Mouse (Mus musculus): ENCODE measurements around the gene Cartpt. TPM values are rescaled to one million over a fixed set of nuclear protein-coding genes. Genes with fewer than 3 reads are reported as not detected.
"Not testable (repeated sequence)": the region's sequence is repeated elsewhere in the genome, so short reads cannot be mapped to it uniquely, and the experiment has no call there.

The Cartpt gene
- polyA plus RNA-seq, 1 experiment = not detected

GRCm38 (mm10) chr13:99857879-99858278 is 43.0 kb downstream of the Cartpt start:
- no peak for TF ChIP-seq POLR2A (IDR thresholded peaks at IDR 0.05; ENCODE audit: control insufficient read depth, low read depth, low read length)
- no peak for TF ChIP-seq CTCF (IDR thresholded peaks at IDR 0.05; ENCODE audit: control insufficient read depth, insufficient read depth, insufficient replicate concordance, low read depth, low read length)
- Histone ChIP-seq H3K4me1 (ENCODE audit: control insufficient read depth, insufficient read depth, low read length) (no peaks in the 10 kb centered on the region), H3K27me3 (ENCODE audit: control insufficient read depth, insufficient read depth, low read length) (no peaks in the 10 kb centered on the region), H3K27ac (ENCODE audit: control insufficient read depth, insufficient read depth, low read depth, low read length) (no peak overlapping the region), H3K36me3 (ENCODE audit: control insufficient read depth, insufficient read depth, low read length) (no peaks in the 10 kb centered on the region), H3K4me3 (ENCODE audit: control insufficient read depth, low read depth, low read length) (no peak overlapping the region)

- no peaks in the 10 kb centered on the region for H3K4me1 ChIP-seq (ENCODE audit: control insufficient read depth, insufficient read depth, low read length)
- TF ChIP-seq CTCF (IDR thresholded peaks at IDR 0.05; ENCODE audit: control insufficient read depth, insufficient read depth, insufficient replicate concordance, low read depth, low read length) (no peak), POLR2A (IDR thresholded peaks at IDR 0.05; ENCODE audit: control insufficient read depth, low read depth, low read length) (no peak)
- H3K27me3 ChIP-seq (ENCODE audit: control insufficient read depth, insufficient read depth, low read length) = no peaks in the 10 kb centered on the region
- no peak overlapping the region for H3K4me3 ChIP-seq (ENCODE audit: control insufficient read depth, low read depth, low read length)
- H3K27ac ChIP-seq (ENCODE audit: control insufficient read depth, insufficient read depth, low read depth, low read length) = no peak overlapping the region
- H3K36me3 ChIP-seq (ENCODE audit: control insufficient read depth, insufficient read depth, low read length) = no peaks in the 10 kb centered on the region
Measured at GRCm38 (mm10) chr13:99857336-99857735, 43.6 kb downstream of the Cartpt start.

- Histone ChIP-seq H3K27me3 (ENCODE audit: control insufficient read depth, insufficient read depth, low read length) (no peaks in the 10 kb centered on the region), H3K27ac (ENCODE audit: control insufficient read depth, insufficient read depth, low read depth, low read length) (no peak overlapping the region), H3K4me3 (ENCODE audit: control insufficient read depth, low read depth, low read length) (no peak overlapping the region), H3K4me1 (ENCODE audit: control insufficient read depth, insufficient read depth, low read length) (no peaks in the 10 kb centered on the region), H3K36me3 (ENCODE audit: control insufficient read depth, insufficient read depth, low read length) (no peaks in the 10 kb centered on the region)
- TF ChIP-seq CTCF (IDR thresholded peaks at IDR 0.05; ENCODE audit: control insufficient read depth, insufficient read depth, insufficient replicate concordance, low read depth, low read length) (no peak), POLR2A (IDR thresholded peaks at IDR 0.05; ENCODE audit: control insufficient read depth, low read depth, low read length) (no peak)
Measured at GRCm38 (mm10) chr13:99855229-99855628, 45.7 kb downstream of the Cartpt start.

GRCm38 (mm10) chr13:99853131-99853530 is 47.8 kb downstream of the Cartpt start:
- Histone ChIP-seq H3K4me3 (ENCODE audit: control insufficient read depth, low read depth, low read length) (no peak overlapping the region), H3K27ac (ENCODE audit: control insufficient read depth, insufficient read depth, low read depth, low read length) (no peak overlapping the region), H3K27me3 (ENCODE audit: control insufficient read depth, insufficient read depth, low read length) (no peaks in the 10 kb centered on the region), H3K36me3 (ENCODE audit: control insufficient read depth, insufficient read depth, low read length) (no peaks in the 10 kb centered on the region), H3K4me1 (ENCODE audit: control insufficient read depth, insufficient read depth, low read length) (no peaks in the 10 kb centered on the region)
- no peak for TF ChIP-seq POLR2A (IDR thresholded peaks at IDR 0.05; ENCODE audit: control insufficient read depth, low read depth, low read length)
- no peak for TF ChIP-seq CTCF (IDR thresholded peaks at IDR 0.05; ENCODE audit: control insufficient read depth, insufficient read depth, insufficient replicate concordance, low read depth, low read length)

DNA sequence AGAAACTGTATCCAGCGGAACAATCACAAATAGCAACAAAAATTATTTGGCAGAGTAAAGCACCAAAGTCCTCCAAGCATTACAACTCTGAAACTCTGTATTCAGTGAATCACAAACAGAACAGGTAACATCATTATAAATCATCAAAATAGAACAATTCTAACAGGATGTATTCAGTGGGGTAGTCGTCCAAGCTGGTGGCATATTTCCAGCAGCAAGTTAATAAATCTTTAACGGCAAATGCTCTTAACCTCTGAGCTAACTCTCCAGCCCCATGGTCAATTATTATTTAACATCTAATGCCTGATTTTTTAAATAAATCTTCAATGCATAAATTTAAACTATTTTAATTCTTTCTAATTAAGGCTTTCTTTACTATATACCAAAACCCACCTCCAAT is 48.5 kb downstream of the Cartpt start:
- H3K4me3 ChIP-seq (ENCODE audit: control insufficient read depth, low read depth, low read length); H3K27me3 ChIP-seq (ENCODE audit: control insufficient read depth, insufficient read depth, low read length); H3K4me1 ChIP-seq (ENCODE audit: control insufficient read depth, insufficient read depth, low read length); H3K27ac ChIP-seq (ENCODE audit: control insufficient read depth, insufficient read depth, low read depth, low read length); H3K36me3 ChIP-seq (ENCODE audit: control insufficient read depth, insufficient read depth, low read length): not testable (repeated sequence)

DNA sequence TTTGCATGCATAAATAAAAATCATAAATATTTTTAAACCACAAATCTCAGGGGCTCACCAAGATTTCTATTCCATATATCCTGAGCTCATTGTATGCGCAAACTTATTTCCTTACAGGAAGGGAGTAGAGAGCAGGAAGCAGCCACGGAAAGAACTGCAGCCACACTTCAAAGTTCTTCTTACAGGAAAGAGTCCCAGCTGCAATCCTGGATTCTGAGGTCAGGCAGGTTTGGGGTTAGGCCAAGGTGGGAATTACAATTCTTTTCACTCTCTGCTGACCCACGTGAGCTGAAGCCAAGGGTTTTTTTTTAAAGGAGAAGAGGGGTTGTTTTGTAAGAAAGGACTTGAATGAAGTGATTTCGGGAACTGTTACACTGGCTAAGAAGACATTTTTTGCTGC is 49.9 kb downstream of the Cartpt start:
- Histone ChIP-seq H3K27me3 (ENCODE audit: control insufficient read depth, insufficient read depth, low read length) (no peaks in the 10 kb centered on the region), H3K4me3 (ENCODE audit: control insufficient read depth, low read depth, low read length) (no peak overlapping the region), H3K27ac (ENCODE audit: control insufficient read depth, insufficient read depth, low read depth, low read length) (no peak overlapping the region), H3K36me3 (ENCODE audit: control insufficient read depth, insufficient read depth, low read length) (no peaks in the 10 kb centered on the region), H3K4me1 (ENCODE audit: control insufficient read depth, insufficient read depth, low read length) (no peaks in the 10 kb centered on the region)
- TF ChIP-seq CTCF (IDR thresholded peaks at IDR 0.05; ENCODE audit: control insufficient read depth, insufficient read depth, insufficient replicate concordance, low read depth, low read length) (no peak), POLR2A (IDR thresholded peaks at IDR 0.05; ENCODE audit: control insufficient read depth, low read depth, low read length) (no peak)

DNA sequence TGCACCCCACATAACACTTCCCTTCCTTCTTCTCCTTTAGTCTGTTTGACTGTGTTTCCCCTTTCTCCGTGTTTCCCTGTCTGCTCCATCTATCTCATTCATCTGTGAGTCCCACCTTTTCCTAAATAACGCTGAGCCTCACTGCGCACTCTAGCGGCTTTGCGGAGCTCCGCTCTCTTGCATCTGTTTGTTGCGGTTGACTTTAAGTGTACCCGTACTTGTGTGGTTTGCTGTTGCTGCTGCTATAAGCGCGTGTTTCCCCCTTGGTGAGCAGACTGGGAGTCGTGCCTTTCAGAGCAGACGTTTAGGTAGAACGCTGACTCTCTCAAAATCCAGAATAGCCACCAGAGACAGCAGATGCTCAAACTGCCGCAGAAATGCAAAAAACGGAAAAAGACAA is 51.3 kb downstream of the Cartpt start:
- Histone ChIP-seq H3K27me3 (ENCODE audit: control insufficient read depth, insufficient read depth, low read length) (no peaks in the 10 kb centered on the region), H3K27ac (ENCODE audit: control insufficient read depth, insufficient read depth, low read depth, low read length) (no peak overlapping the region), H3K4me1 (ENCODE audit: control insufficient read depth, insufficient read depth, low read length) (no peaks in the 10 kb centered on the region), H3K36me3 (ENCODE audit: control insufficient read depth, insufficient read depth, low read length) (no peaks in the 10 kb centered on the region), H3K4me3 (ENCODE audit: control insufficient read depth, low read depth, low read length) (no peak overlapping the region)
- TF ChIP-seq CTCF (IDR thresholded peaks at IDR 0.05; ENCODE audit: control insufficient read depth, insufficient read depth, insufficient replicate concordance, low read depth, low read length) (0 out of 2 replicates have a peak, but pooled peaks have one; percentile 10), POLR2A (IDR thresholded peaks at IDR 0.05; ENCODE audit: control insufficient read depth, low read depth, low read length) (no peak)

Other genes with a start within 250 kb of the Cartpt start
- gene Mccc2, start 114.5 kb upstream of the Cartpt start, polyA plus RNA-seq (2012; rRNA removed) = 12.3 and 13.4 TPM in 2 replicates
- gene Bdp1, start 203.0 kb upstream of the Cartpt start, polyA plus RNA-seq (2012; rRNA removed) = 1.4 and 2.0 TPM in 2 replicates
- 618 and 898 TPM in 2 replicates for gene Serf1, start 206.9 kb upstream of the Cartpt start, polyA plus RNA-seq (2012; rRNA removed)
- gene Smn1, start 223.8 kb upstream of the Cartpt start, polyA plus RNA-seq (2012; rRNA removed) = 17.5 and 19.0 TPM in 2 replicates

All from testis, adult 2 months (tissue).